Mouse (Mus musculus) skeletal muscle tissue, postnatal 0 days (tissue): ENCODE measurements around the gene Sap18b. TPM values are rescaled to one million over a fixed set of nuclear protein-coding genes. Genes with fewer than 3 reads are reported as not detected.

ENCODE experiments used
- polyA plus RNA-seq: library from polyadenylated mRNA; unstranded; fragments of >200 nt; fragmentation: Nextera tagmentation; extraction: Ambion mirVana; gene quantifications from 2 replicates; pipeline ENCODE4 v1.2.1, GENCODE M21; 2015

Sap18b gene
- 253 and 295 TPM in 2 replicates for polyA plus RNA-seq

GRCm38 (mm10) chr8:95825162-95825561 lies at the start of gene Sap18b:
Gene Sap18b (plus strand): TSS chr8:95825346.

GRCm38 (mm10) chr8:95807331-95807843 lies 17.8 kb upstream of the Sap18b start, which contains the start of gene Cnot1:
Gene Cnot1 (minus strand): TSS chr8:95807464.

GRCm38 (mm10) chr8:95853102-95853843 lies 28.1 kb downstream of the Sap18b start, which contains the start of gene Slc38a7:
Gene Slc38a7 (minus strand): TSS chr8:95853539.

Other genes starting within 250 kb of the Sap18b start
- gene Prss54, start 249.0 kb upstream of the Sap18b start, polyA plus RNA-seq, result not detected in 2 replicates
- 2.5 and 2.8 TPM in 2 replicates for gene Gins3, start 191.9 kb upstream of the Sap18b start, polyA plus RNA-seq
- gene Ndrg4, start 148.4 kb upstream of the Sap18b start, polyA plus RNA-seq, result 10.4 and 12.7 TPM in 2 replicates
- 5.3 and 7.7 TPM in 2 replicates for gene Setd6, start 109.5 kb upstream of the Sap18b start, polyA plus RNA-seq
- 12.1 and 18.3 TPM in 2 replicates for gene Cnot1, start 17.9 kb upstream of the Sap18b start, polyA plus RNA-seq
- 6.1 and 6.5 TPM in 2 replicates for gene Slc38a7, start 28.2 kb downstream of the Sap18b start, polyA plus RNA-seq
- gene Got2, start 63.2 kb downstream of the Sap18b start, polyA plus RNA-seq, result 323 and 375 TPM in 2 replicates